Comparison of ENCODE assay signal across 8 mouse cellular contexts in the genomic region with DNA sequence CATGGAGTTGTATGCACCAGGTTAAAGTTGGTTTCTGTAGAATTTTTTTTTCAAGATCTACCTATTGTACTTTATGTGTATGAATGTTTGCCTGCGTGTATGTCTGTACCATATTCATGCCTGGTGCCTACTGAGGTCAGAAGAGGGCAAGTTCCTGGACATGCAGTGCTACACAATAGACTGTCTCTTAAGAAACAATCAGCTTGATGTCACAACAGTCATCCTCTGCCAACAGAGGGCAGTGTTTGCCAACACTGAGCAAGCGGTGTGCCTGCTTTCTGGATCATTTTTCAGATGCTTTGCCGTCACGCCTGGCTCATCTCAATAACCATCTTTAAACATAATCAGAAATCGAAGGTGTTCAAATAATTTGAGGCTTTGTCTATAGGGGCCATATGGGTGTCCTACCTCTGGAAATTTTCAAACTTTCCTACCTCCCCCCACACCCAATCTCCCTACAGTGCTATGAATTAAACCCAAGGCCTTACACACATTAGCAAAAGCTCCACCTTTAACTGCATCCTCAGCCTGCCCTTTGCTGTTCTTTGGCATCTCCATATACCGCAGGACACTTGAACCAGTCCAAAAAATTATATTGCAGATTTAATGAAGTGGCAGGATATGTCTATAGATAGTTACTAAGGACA. TPM values are rescaled to one million over a fixed set of nuclear protein-coding genes. Genes with fewer than 3 reads are reported as not detected.
DNase-seq lines count a peak whose midpoint lies in the region; ATAC-seq and TF ChIP-seq lines count a peak whose summit lies in the region.

No protein-coding gene starts in this region.

- 58% methylated on average over 6 of the region's 6 CpGs for WGBS in intestine, embryonic 14.5 days

- H3K27ac ChIP-seq in intestine, embryonic 14.5 days (ENCODE audit: low read depth), result no peak overlapping the region
- H3K27ac ChIP-seq in left cerebral cortex, adult 2 months, result no peak overlapping the region

- H3K36me3 ChIP-seq in intestine, embryonic 14.5 days (ENCODE audit: control insufficient read depth, insufficient read depth, low read length), result peaks cover 36% of the 10 kb centered on the region

- intact Hi-C loops in left cerebral cortex, adult 2 months (cut with DNase I), result loop anchor here (1.0 to 5.0 kb wide), 2 partner anchors 44 to 180 kb away; no protein-coding TSS in a partner anchor

- no peak overlapping the region for H3K9ac ChIP-seq in intestine, embryonic 14.5 days (ENCODE audit: low read length)

- H3K4me2 ChIP-seq in intestine, embryonic 14.5 days (ENCODE audit: low read length), result no peak overlapping the region

- 0 out of 2 replicates have a peak, but pooled peaks have one; percentile 6 for ATAC-seq in intestine, embryonic 14.5 days (replicated peaks; ENCODE audit: low FRiP score, low TSS enrichment, low read depth)
- peak; percentile 67 for ATAC-seq in megakaryocyte-erythroid progenitor cell, adult 5-6 weeks (replicated peaks; ENCODE audit: low FRiP score, low TSS enrichment, poor library complexity, severe bottlenecking)
- no peak for ATAC-seq in erythroblast, adult 5-6 weeks (replicated peaks; ENCODE audit: low FRiP score, poor library complexity, severe bottlenecking)

- DNase-seq in adipocyte (ENCODE audit: low spot score), result peak; percentile 93
- DNase-seq in cerebellum, adult 9-11 months, result peak; percentile 48
- peak; percentile 44 to 59 for DNase-seq in frontal cortex, postnatal 25 days (ENCODE audit: low spot score in 2 of 2)
- DNase-seq in intestine, embryonic 14.5 days (ENCODE audit: low spot score), result no peak
- DNase-seq in left cerebral cortex, adult 2 months (ENCODE audit: extremely low spot score in 1 of 2, low spot score in 2 of 2), result peak; percentile 54 to 68
- peak; percentile 39 to 57 for DNase-seq in right cerebral cortex, postnatal 36 days (ENCODE audit: low spot score in 2 of 2)

- no peaks in the 10 kb centered on the region for H3K27me3 ChIP-seq in intestine, embryonic 14.5 days (replicated peaks; ENCODE audit: control insufficient read depth, insufficient read depth, low read length)

- peak; percentile 81 for TF ChIP-seq CTCF in left cerebral cortex, adult 2 months (IDR thresholded peaks at IDR 0.05)

- H3K4me1 ChIP-seq in intestine, embryonic 14.5 days (replicated peaks; ENCODE audit: control insufficient read depth, insufficient read depth, low read length), result no peaks in the 10 kb centered on the region

- no peak overlapping the region for H3K4me3 ChIP-seq in intestine, embryonic 14.5 days (ENCODE audit: low read depth, low read length)
- H3K4me3 ChIP-seq in left cerebral cortex, adult 2 months, result no peak overlapping the region

- H3K9me3 ChIP-seq in intestine, embryonic 14.5 days (ENCODE audit: control insufficient read depth, low read length), result no peaks in the 10 kb centered on the region

RNA-seq across cellular contexts. Expression of a gene that starts 25.0 kb away (rescaled TPM):
- polyA plus RNA-seq in intestine, embryonic 14.5 days (2014; fragmentation: Nextera tagmentation; extraction: Ambion mirVana), result 2.1 and 2.4 TPM in 2 replicates
- total RNA-seq in left cerebral cortex, adult 2 months (2021), result under 1 TPM; 0.48 to 0.68 TPM
- 19.5 and 39.2 TPM in 2 replicates for total RNA-seq in megakaryocyte-erythroid progenitor cell, adult 5-6 weeks (2014; fragmentation: Nextera tagmentation)
- total RNA-seq in megakaryocyte-erythroid progenitor cell, adult 5-6 weeks (2017), result 12.0 and 14.8 TPM in 2 replicates
- total RNA-seq in erythroblast, adult 5-6 weeks (2015; ENCODE audit: low replicate concordance), result not detected in 2 replicates
- total RNA-seq in erythroblast, adult 5-6 weeks (2017; ENCODE audit: low replicate concordance), result 0.56 and 1.3 TPM in 2 replicates

RNA-seq across cellular contexts. Expression of a gene that starts 27.4 kb away (rescaled TPM):
- polyA plus RNA-seq in intestine, embryonic 14.5 days (2014; fragmentation: Nextera tagmentation; extraction: Ambion mirVana), result 50.5 and 52.5 TPM in 2 replicates
- total RNA-seq in left cerebral cortex, adult 2 months (2021), result 100 to 1,000 TPM; 145 to 148 TPM
- total RNA-seq in megakaryocyte-erythroid progenitor cell, adult 5-6 weeks (2014; fragmentation: Nextera tagmentation), result 155 and 223 TPM in 2 replicates
- 308 and 361 TPM in 2 replicates for total RNA-seq in megakaryocyte-erythroid progenitor cell, adult 5-6 weeks (2017)
- total RNA-seq in erythroblast, adult 5-6 weeks (2015; ENCODE audit: low replicate concordance), result 35.0 and 47.6 TPM in 2 replicates
- total RNA-seq in erythroblast, adult 5-6 weeks (2017; ENCODE audit: low replicate concordance), result 77.1 and 83.3 TPM in 2 replicates

Comparison
In these comparisons a context has a peak if more than half of its experiments do, and no peak if none do; other contexts are left out.
1. RNA of a gene that starts 25.0 kb away (total RNA-seq): 12.0 to 39.2 TPM in megakaryocyte-erythroid progenitor cell, adult 5-6 weeks; 0.56 to 1.3 TPM in erythroblast, adult 5-6 weeks and 0.48 to 0.68 TPM in left cerebral cortex, adult 2 months; every median in the first group is over 4 times any median in the second.